Mouse (Mus musculus) olfactory bulb, adult 2 months (tissue): ENCODE results near the gene Pik3r5.

Experiments used
- CTCF ChIP-seq: fragments of 200-500 bp; IDR thresholded peaks from 2 replicates; pipeline ENCODE4 v1.5.1; 2012; ENCODE audit warnings: low read depth, mild to moderate bottlenecking, low read length, moderate library complexity; ENCODE audit not compliant: insufficient read depth
- POLR2A ChIP-seq: fragments of 200-500 bp; IDR thresholded peaks from 2 replicates; pipeline ENCODE4 v1.6.1; 2012; ENCODE audit warnings: mild to moderate bottlenecking, low read depth, low read length, moderate library complexity; ENCODE audit not compliant: insufficient read depth

DNA sequence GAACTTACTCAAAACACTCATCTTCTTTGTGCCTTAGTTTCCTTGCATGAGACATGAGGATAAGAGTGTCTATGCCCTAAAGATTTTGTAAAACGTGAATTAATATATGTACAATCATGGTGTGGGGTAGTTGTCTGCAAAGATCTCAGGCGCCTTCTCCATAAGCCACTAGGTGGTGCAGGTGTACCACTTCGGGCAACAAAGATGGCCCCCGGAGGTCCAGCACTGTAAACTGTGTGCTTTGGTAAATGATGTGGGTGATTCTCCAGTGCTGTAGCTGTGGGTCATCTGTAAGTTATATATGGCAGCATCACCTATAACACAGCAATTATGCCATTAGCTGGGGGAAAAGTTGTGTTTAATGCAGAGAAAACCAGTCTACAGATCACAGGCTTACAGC is 27.7 kb upstream of the Pik3r5 start:
- TF ChIP-seq CTCF (no peak), POLR2A (no peak)
